Mouse (Mus musculus) olfactory bulb, adult 2 months (tissue): ENCODE measurements around the gene AI481877.

ENCODE experiments used
- CTCF ChIP-seq: fragments of 200-500 bp; IDR thresholded peaks from 2 replicates; pipeline ENCODE4 v1.5.1; 2012; ENCODE audit warnings: low read depth, mild to moderate bottlenecking, low read length, moderate library complexity; ENCODE audit not compliant: insufficient read depth
- POLR2A ChIP-seq: fragments of 200-500 bp; IDR thresholded peaks from 2 replicates; pipeline ENCODE4 v1.6.1; 2012; ENCODE audit warnings: mild to moderate bottlenecking, low read depth, low read length, moderate library complexity; ENCODE audit not compliant: insufficient read depth

- TF ChIP-seq CTCF (no peak), POLR2A (no peak)
Measured at GRCm38 (mm10) chr4:59034325-59034917, 104.4 kb downstream of the AI481877 start.
